Mouse (Mus musculus) C2C12 (cell line): ENCODE results near the gene Gm13305. TPM values are rescaled to one million over a fixed set of nuclear protein-coding genes. Genes with fewer than 3 reads are reported as not detected.
"Not testable (repeated sequence)": the region's sequence is repeated elsewhere in the genome, so short reads cannot be mapped to it uniquely, and the experiment has no call there.

Source experiments
- H3K27me3 ChIP-seq: one replicate; pipeline ENCODE4 v1.6.1; 2011; ENCODE audit not compliant: control insufficient read depth, insufficient read depth, insufficient read length
- H3K36me3 ChIP-seq: one replicate; pipeline ENCODE4 v1.6.1; 2011; ENCODE audit not compliant: control insufficient read depth, insufficient read depth
- H3K4me3 ChIP-seq: one replicate; pipeline ENCODE4 v1.5.1; 2011; ENCODE audit warnings: mild to moderate bottlenecking, control low read depth; ENCODE audit not compliant: poor library complexity, insufficient read depth, severe bottlenecking
- H3K79me2 ChIP-seq: one replicate; pipeline ENCODE4 v1.6.1; 2011; ENCODE audit not compliant: control insufficient read depth, insufficient read depth
- H3K79me3 ChIP-seq: one replicate; pipeline ENCODE4 v1.6.1; 2011; ENCODE audit warnings: low read depth, control low read depth
- H3ac ChIP-seq: one replicate; pipeline ENCODE3; 2011; ENCODE audit warnings: low read depth; ENCODE audit not compliant: control insufficient read depth, insufficient read length
- long read RNA-seq, 2 experiments: library from polyadenylated mRNA; unstranded; transcript quantifications; one replicate each; pipeline ENCODE4 v2.0.0; 2019 to 2020
- polyA plus RNA-seq: library from polyadenylated mRNA; unstranded; fragments of >200 nt; fragmentation: generic; extraction: Trizol; gene quantifications from one replicate; pipeline ENCODE4 v1.2.1, GENCODE M21; 2012; ENCODE audit warnings: missing spikeins

Gene Gm13305
- polyA plus RNA-seq, result not detected
- long read RNA-seq, experiment 1, result 0 reads
- long read RNA-seq, experiment 2, result 0 reads

DNA sequence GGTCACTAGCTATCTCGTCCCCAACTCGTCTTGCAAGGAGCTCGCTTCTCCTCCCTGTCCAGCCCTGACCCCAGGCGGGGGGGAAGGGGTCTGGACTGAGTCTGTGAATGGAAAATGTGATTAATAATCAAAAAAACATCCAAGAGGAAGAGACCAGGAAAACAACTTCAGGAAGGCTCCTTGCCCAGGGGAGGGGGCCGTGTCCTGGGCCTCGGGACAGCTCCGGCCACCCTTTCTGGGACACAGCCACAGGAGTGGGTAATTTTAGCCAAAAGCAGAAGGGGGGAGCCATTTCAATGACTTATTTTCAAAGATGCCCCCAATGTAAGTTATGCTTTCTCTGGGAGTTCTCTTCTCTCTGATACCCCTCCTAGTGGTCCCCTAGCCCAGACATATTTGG lies at the start of gene Gm13305:
Gene Gm13305, minus strand, starts transcription at position 101 of the 400 bp plus-strand sequence.
- H3K4me3 ChIP-seq, H3K27me3 ChIP-seq: not testable (repeated sequence)

DNA sequence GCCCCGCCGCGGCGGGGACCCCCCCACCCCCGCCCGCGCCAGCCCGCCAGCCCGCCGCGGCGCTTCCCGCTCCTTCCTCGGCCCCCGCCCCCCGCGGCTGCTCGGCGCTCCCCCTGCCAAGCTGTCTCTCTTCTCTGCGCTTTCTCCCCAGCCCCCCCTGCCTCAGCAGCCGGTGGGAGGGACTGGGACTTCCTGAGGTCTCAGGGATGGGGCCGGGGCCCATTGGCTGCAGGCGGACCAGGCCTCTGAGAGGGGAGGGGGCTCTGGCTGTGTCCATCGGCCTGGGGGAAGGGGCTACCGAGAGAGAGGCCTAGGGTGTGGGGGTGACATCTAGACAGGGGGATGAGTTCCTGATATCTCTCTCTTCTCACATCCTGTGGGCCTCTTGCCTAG lies 16.6 kb upstream of the Gm13305 start:
- H3K27me3 ChIP-seq, H3K79me3 ChIP-seq, H3K79me2 ChIP-seq, H3ac ChIP-seq, H3K36me3 ChIP-seq, H3K4me3 ChIP-seq: not testable (repeated sequence)

More for the DNA sequence above, at the start of gene Gm13305:
- H3K36me3 ChIP-seq, H3K79me3 ChIP-seq, H3ac ChIP-seq, H3K79me2 ChIP-seq: not testable (repeated sequence)

DNA sequence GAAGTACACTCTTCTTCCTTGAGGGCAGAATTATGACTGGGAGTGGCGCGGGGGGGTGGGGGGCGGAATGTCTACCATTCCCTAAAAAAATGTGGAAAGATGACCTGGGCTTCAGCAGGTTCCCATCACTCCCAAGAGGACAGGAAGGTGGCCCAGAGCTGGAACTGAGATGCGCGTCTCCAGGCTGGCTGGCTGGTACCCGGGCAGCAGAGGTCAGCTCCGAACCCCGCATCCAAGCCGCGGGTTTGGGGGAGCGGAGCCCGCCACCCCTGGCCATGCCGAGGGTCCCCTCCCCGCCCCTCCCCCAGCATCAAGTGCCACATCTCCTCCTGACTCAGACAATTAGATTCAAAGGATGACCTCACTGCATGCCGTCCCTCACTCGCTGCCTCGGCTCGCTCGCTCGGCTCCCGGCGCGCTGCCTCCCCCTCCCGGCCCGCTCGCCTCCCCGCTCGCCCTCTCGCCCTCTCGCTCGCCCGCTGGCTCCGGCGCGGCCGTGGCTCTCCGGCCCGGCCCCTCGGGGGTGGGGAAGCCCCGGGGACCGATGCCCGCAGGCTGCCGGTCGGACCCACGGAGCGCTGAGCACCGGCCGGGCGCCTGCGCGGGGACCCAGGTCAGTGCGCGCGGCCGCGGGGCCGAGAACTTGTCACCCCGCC lies 16.0 kb upstream of the Gm13305 start:
- H3K36me3 ChIP-seq, H3ac ChIP-seq, H3K79me3 ChIP-seq, H3K27me3 ChIP-seq, H3K4me3 ChIP-seq, H3K79me2 ChIP-seq: not testable (repeated sequence)

DNA sequence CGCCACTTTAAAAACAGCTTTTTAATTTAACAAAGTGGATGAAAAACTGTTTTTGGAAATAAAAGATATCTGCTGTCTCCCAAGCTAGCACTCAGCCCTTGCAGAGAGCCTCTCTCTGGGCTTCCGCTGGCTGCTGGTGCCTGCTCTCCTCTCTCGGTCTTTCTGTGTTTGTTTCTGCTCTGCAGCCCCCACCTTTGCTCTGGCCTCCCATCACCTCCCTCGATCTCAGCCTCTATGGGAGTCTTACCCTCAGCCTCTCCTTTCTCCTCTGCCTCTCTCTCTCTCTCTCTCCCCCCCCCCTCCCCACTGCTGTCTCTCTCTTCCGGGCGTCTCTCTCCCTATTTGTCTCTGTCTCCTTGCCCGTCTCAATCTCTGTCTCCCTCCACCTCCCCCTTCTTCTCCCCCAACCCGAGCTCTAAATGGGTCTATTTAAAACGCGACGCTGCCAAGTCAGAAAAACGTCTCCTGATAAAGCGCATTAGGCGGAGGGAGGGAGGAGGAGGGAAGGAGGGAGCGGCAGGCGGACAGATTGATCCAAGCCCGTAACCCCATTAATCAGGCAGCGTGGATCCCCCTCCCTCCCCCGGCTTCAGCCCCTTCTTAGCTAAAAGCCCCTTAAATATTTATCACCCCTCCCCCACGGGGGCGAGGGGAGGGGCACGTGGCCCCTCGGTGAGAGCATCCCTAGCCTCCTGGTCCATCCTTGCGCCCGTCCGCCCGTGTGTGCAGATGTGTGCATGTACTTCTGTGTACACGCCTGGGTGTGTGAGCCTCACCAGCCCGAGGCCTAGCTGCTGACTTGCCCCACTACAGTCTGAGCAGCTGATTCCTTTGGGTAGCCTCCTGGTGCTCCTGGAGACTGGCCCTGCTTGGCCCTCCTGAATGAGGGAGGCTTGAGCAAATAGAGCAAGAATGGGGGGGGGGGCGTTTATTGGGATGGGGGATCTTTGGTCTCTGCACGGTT lies 15.1 kb upstream of the Gm13305 start:
- H3K4me3 ChIP-seq, H3K79me2 ChIP-seq, H3K79me3 ChIP-seq, H3ac ChIP-seq, H3K36me3 ChIP-seq, H3K27me3 ChIP-seq: not testable (repeated sequence)

DNA sequence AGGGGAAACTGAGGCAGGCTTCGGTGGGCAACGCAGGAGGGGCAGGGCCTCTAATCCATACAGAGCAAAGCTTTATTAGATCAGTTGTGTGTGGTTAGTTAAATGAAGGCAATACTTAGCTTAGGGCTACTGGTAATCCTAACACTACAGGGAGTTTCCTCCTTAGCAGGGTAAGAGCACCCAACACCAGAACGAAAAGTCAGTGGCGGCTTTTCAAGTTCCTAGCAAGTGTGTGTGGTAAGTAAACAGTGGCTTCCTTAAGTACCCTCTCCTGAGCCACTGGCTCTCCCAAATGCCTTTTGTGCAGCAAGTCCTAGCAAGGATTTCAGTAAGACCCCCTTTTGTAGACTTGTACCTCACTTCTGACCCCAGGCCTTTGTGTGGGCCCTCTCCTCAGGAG lies 9.8 kb upstream of the Gm13305 start:
- not testable (repeated sequence) for H3ac ChIP-seq, H3K36me3 ChIP-seq, H3K79me2 ChIP-seq, H3K4me3 ChIP-seq, H3K79me3 ChIP-seq, H3K27me3 ChIP-seq

DNA sequence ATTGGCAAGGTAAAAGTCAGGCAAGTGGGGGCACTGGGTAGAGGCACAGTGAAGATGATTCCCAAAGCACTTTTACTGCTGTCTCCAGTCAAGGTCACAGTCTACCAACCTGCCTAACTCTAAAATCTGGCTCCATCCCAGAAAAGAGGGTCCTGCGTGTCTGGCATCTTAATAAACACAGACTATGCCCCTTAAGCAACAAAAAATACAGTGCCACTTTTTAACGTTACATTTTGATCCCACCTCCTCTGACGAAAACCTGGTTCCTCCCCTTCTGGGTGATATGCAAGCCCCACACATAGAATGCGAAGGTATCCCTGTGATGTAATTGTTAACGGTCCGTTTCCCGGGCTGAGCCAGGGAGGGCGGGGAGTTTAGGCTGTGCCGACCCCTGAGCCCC lies 15.3 kb downstream of the Gm13305 start, which contains the start of gene Gm13306:
Gene Gm13306, plus strand, starts transcription at position 301 of the 400 bp plus-strand sequence.
- H3K79me3 ChIP-seq, H3K27me3 ChIP-seq, H3ac ChIP-seq: not testable (repeated sequence)

DNA sequence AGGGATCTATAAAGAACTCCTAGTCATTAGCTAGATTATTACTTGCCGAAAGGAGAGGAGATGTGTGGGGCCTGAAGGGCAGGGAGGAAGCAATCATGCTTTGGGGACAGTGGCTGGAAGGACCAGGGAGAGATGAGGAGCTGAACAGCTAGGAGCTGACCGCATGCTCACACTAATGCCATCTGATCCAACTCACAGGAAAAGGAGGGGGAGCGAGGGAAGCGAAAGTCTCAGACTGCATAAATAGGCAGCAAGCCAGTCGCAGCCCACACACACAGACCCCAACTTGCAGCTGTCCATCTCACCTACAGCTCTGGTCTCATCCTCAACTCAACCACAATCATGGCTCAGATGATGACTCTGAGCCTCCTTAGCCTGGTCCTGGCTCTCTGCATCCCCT lies 53.9 kb downstream of the Gm13305 start, which contains the start of gene Gm13304:
Gene Gm13304, plus strand, starts transcription at position 301 of the 400 bp plus-strand sequence.
- not testable (repeated sequence) for H3K27me3 ChIP-seq, H3K4me3 ChIP-seq, H3K36me3 ChIP-seq, H3K79me2 ChIP-seq, H3ac ChIP-seq, H3K79me3 ChIP-seq

More for the DNA sequence above, 15.3 kb downstream of the Gm13305 start, which contains the start of gene Gm13306:
- not testable (repeated sequence) for H3K36me3 ChIP-seq, H3K4me3 ChIP-seq, H3K79me2 ChIP-seq

Other genes starting within 250 kb of the Gm13305 start
- not detected for gene Gm20878, start 227.0 kb downstream of the Gm13305 start, polyA plus RNA-seq
- gene Fam205a4, start 202.5 kb downstream of the Gm13305 start, polyA plus RNA-seq, result not detected
- gene Gm21093, start 133.9 kb downstream of the Gm13305 start, polyA plus RNA-seq, result not detected
- not detected for gene Gm3893, start 77.4 kb downstream of the Gm13305 start, polyA plus RNA-seq
- not detected for gene Gm13304, start 53.8 kb downstream of the Gm13305 start, polyA plus RNA-seq
- not detected for gene Gm13306, start 15.2 kb downstream of the Gm13305 start, polyA plus RNA-seq
- gene Gm10600, start 72.0 kb upstream of the Gm13305 start, polyA plus RNA-seq, result not detected
- not detected for gene Ccl21b, start 87.2 kb upstream of the Gm13305 start, polyA plus RNA-seq
- not detected for gene Gm21953, start 125.7 kb upstream of the Gm13305 start, polyA plus RNA-seq
- gene Fam205a3, start 149.7 kb upstream of the Gm13305 start, polyA plus RNA-seq, result not detected